In genomic region chr13:113865806-113866205, GRCm38 (mm10) we compare ENCODE assay signal across 8 mouse cellular contexts.
DNase-seq lines count a peak whose midpoint lies in the region; ATAC-seq and TF ChIP-seq lines count a peak whose summit lies in the region.

No protein-coding gene starts in this region.

- no peak overlapping the region for H3K9ac ChIP-seq in liver, embryonic 14.5 days (replicated peaks)

- no peak for TF ChIP-seq EP300 in liver, embryonic 14.5 days (IDR thresholded peaks at IDR 0.05; ENCODE audit: low read depth)

- H3K27me3 ChIP-seq in liver, embryonic 14.5 days (ENCODE audit: control insufficient read depth, insufficient read depth, low read length): no peaks in the 10 kb centered on the region

- H3K36me3 ChIP-seq in liver, embryonic 14.5 days (replicated peaks; ENCODE audit: control insufficient read depth, insufficient read depth, low read depth): no peaks in the 10 kb centered on the region

- peaks cover 2% of the 10 kb centered on the region; the same call in 1 of the 2 replicates for H3K4me1 ChIP-seq in embryonic fibroblast, embryonic 13.5 days (ENCODE audit: control insufficient read depth, insufficient read depth, low read length)
- H3K4me1 ChIP-seq in liver, embryonic 14.5 days (replicated peaks; ENCODE audit: control insufficient read depth in 2 of 2, insufficient read depth in 2 of 2, low read length in 1 of 2): peaks cover 8 to 39% of the 10 kb centered on the region in 2 experiments

- 28% methylated on average over 7 of the region's 7 CpGs for WGBS in liver, embryonic 14.5 days (ENCODE audit: insufficient replicate concordance)

- no peak for ATAC-seq in cerebellum, adult (ENCODE audit: insufficient number of reproducible peaks, low FRiP score, low TSS enrichment)
- ATAC-seq in liver, embryonic 14.5 days (ENCODE audit: insufficient read depth): no peak

- H3K9me3 ChIP-seq in liver, embryonic 14.5 days (ENCODE audit: control insufficient read depth, low read length): no peaks in the 10 kb centered on the region

- H3K4me2 ChIP-seq in liver, embryonic 14.5 days (ENCODE audit: low read depth): peak overlapping the region; percentile 2; the same call in 1 of the 2 replicates

- TF ChIP-seq CTCF in embryonic fibroblast, embryonic 13.5 days (IDR thresholded peaks at IDR 0.05; ENCODE audit: borderline replicate concordance, insufficient read depth, low read length): peak; percentile 87; the same call in 1 of the 2 replicates
- peak; percentile 95 for TF ChIP-seq CTCF in liver, embryonic 14.5 days (IDR thresholded peaks at IDR 0.05; ENCODE audit: low read depth)

- DNase-seq in cerebellum, adult 11 months: peak; percentile 17
- peak; percentile 57 for DNase-seq in urinary bladder, postnatal 14 days (ENCODE audit: low spot score)
- DNase-seq in urinary bladder, adult 18-20 months (ENCODE audit: low spot score in 2 of 2): no peak
- peak; percentile 72 for DNase-seq in kidney, adult 9 months
- DNase-seq in liver, embryonic 14.5 days (ENCODE audit: low read depth in 3 of 3, low spot score in 3 of 3): no peak
- DNase-seq in right cerebral cortex, postnatal 10 days (ENCODE audit: low spot score in 2 of 2): peak; percentile 68 to 72

- no peak for TF ChIP-seq POLR2A in embryonic fibroblast, embryonic 13.5 days (IDR thresholded peaks at IDR 0.05; ENCODE audit: low read depth, low read length)

- no peak overlapping the region for H3K4me3 ChIP-seq in embryonic fibroblast, embryonic 13.5 days (ENCODE audit: insufficient read depth, low read length)
- no peak overlapping the region for H3K4me3 ChIP-seq in liver, embryonic 14.5 days (ENCODE audit: insufficient read depth in 1 of 2, low read depth in 2 of 2, low read length in 2 of 2)

- 0 out of 2 replicates have a peak overlapping the region, but pooled peaks have one; percentile 10 for H3K27ac ChIP-seq in embryonic fibroblast, embryonic 13.5 days (ENCODE audit: insufficient read depth, low read length)
- no peak overlapping the region; the same call in 1 of the 2 replicates for H3K27ac ChIP-seq in liver, embryonic 14.5 days

Comparison
In these comparisons a context has a peak if more than half of its experiments do, and no peak if none do; other contexts are left out.
1. DNase-seq: peak in cerebellum, adult 11 months (single experiment), urinary bladder, postnatal 14 days (single experiment), kidney, adult 9 months (single experiment) and right cerebral cortex, postnatal 10 days (2 of 2); none in urinary bladder, adult 18-20 months (0 of 2) and liver, embryonic 14.5 days (0 of 3).